Mouse (Mus musculus) right cerebral cortex, postnatal 25 days (tissue): ENCODE data around the gene Fbxo7.

Source experiments
- DNase-seq: peaks from one replicate; pipeline ENCODE4 v3.0.0; 2022

Gene Fbxo7

DNA sequence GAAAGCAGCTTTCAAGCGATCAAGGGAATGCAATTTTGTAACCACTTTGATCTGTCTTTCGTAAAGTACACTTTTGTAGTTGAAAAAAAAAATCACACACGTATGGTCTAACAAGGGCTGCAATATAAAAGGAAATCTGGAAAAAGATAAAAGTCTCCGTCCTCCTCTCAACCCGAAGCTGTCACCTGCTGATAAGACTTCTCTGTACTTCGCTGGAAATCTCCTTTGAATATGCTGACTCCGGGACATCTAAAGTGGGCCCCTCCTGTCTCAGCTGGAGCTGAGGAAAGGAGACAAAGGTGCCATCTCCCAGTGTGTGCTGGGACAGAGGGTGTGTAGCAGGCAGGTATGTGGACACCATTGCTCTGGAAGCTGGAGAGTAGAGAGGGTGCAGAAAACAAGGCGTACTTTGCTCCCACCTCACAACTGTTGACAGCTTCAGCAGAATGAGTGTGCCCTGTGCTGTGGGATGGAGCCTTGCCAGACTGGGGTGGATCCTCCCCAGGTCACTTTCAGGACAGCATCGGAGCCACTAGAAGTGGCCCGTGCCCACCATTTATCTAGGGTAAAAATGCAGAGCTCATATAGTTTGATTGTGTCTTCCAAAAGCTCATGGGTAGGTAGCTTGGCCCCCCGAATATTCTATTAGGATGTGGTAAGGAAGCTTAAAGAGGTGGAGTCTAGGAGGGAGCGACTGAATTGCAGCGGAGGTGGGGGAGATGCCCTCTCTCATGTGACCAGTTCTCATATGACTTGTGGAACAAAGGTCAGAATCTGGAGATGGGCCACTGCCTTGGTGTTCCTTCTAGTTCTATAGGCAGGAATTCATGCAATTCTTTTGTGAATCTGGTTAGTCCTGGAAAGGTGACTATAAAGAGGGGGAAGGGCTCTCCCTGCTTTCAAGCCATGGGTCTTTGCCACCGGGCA lies 71.6 kb downstream of the Fbxo7 start:
- no peak for DNase-seq

DNA sequence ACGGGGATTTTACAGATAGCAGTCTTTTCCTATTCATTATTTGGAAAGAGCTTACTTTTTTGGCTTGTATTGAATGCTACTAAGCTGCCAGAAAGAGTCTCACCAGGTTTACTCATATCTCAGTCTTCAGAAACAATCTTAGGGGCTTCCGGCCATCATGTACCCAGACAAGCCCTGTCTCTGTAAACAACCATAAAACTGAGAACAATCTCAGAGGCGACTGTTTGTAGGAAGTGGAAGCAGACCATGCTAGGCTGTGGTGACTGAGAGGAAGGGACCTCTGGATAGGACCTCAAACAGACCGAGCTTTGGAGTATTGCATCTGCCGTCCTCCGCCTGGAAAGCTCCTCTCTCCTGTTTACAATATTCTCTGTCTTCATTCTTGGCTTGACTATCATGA lies 76.6 kb downstream of the Fbxo7 start:
- DNase-seq, result no peak

DNA sequence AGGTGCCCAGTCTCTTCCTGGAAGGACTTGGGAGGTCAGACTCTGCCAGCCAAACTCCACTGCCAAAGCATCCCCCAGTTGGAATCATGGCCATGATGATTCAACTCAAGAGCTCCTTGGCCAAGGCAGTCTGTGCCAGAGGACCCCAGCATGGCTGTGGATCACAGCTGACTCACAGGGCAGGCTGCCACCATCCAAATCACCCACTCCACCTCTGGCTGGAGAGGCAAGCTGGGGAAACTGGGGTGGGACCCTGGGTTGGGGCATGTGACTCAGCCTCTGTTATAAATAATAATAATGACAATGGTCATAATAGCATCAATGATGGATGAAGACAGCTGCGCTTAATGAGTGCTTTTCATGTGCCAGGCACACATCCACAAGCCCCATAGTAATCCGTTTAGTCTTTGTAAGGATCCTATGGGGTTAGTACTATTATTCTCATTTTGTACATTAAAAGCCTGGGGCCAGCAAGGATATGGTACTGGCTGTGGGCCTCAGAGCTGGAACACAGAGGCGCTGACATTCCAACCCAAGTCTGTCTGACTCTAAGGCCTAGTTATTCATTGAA lies 78.6 kb downstream of the Fbxo7 start:
- no peak for DNase-seq
